Mouse (Mus musculus): ENCODE data around the gene Cdc14b. TPM values are rescaled to one million over a fixed set of nuclear protein-coding genes. Genes with fewer than 3 reads are reported as not detected.

Gene Cdc14b
- polyA plus RNA-seq (2021; fragmentation: Nextera tagmentation) = 1.0 and 1.7 TPM in 2 replicates
- long read RNA-seq, experiment 1, partial matches to known transcripts = 0 of 3 reads
- long read RNA-seq, experiment 1, other reads (novel, unspliced or antisense) = 2 of 3 reads
- long read RNA-seq, experiment 2, partial matches to known transcripts = 2 of 15 reads
- long read RNA-seq, experiment 2, other reads (novel, unspliced or antisense) = 12 of 15 reads

DNA sequence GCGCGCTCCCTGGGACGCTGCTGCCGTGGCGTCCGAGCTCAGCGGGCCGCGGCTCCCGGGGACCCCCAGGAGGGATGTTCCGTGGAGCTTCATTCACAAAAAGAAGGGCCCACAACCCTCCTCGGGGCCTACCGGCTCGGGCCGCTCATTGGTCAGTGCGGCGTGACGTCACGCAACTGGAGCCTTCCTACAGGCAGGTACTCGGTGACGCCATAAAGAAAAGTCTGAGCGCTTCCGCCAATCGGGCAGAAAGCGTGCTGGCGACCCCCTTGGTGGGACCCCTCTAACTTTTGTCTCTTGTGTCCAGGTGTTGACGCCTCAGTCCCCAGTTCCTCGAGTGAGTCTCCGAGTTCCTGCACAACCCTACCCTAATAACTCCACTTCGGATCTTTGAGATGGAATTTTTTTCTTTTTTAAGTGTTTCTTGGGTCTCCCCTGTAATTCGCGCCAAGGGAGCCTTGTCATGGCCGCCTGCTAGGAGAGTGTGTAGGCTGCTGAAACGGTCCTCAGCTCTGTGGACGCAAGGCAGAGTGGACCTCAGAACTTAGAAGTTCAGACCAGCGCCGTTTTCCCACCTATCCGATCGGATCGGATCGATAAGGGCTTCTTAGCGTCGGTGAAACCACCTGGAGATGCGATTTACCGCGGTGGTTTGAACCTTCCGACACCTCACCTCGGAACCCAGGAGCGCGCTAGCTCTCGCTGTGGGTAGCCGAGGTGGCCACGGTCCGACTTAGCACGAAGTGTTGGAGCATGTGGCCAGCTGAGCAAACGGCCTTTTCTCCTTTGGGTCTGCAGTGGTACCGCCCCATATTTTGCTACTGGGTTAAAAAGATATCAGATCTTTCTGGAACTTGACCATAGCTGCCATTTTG is at the start of gene Cdc14b:
Cdc14b (minus strand) TSS at position 412 of the 875 bp plus-strand sequence.

DNA sequence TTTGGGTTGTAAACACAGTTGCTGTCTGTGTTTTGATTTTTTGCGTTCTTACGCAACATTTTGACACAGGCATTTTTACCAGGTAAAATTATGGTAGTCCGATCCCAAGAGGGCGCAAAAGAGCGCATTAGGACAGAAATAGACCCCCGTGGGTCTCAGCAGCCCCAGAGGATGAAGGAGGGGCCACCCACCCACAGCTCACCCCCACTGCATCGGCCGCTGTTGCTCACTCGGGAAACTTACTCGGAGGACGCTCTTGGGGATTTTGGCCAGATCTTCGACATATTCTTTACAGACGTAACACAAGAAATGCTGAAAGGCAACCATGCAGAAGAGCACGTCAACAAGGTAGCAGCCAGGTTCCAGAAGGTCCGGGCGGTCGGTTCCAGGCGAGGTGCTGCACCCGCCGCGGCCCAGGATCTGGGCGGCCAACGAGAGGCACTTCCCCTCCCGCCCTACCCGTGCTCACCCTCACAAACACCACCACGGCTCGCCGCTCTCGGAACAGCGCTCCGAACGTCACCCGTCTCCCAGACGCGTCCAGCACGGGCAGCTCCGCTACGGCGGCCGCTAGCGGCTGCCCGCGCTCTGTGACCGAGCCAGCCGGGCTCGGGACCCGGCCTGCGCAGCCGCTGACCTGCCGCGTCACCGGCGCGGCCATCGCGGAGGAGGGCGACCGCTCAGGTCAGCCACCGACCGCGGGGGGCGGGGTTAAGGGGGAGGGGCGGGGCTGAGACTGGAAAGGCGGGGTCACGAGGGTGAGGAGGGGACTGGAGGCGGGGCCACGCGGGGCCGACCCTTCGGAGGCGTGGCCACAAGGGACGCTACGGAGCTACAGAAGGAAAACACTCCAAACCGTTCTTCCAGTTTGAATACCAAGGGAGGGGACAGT is 37.2 kb upstream of the Cdc14b start, which contains the start of gene Aaed1:
Aaed1 (minus strand) TSS at position 687 of the 892 bp plus-strand sequence.

DNA sequence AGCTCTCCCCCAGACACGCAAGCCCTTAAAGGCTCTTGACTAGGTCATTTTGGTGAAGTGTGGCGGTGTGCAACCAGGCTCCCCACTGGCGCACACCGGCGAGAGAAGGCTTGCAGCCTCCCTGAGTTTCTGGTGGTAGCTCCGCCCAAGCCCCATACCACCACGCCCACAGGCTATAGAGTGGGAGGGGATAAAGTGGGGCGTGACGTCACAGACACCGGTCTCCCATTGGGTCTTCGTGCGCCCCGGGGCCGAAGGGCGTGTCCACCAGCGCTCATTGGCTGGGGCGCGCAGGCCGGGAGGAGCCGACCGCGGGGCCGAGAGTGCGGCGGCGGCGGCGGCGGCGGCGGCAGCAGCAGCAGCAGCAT is 113.6 kb downstream of the Cdc14b start, which contains the start of gene Habp4:
Habp4 (plus strand) TSS at position 277 of the 368 bp plus-strand sequence.

DNA sequence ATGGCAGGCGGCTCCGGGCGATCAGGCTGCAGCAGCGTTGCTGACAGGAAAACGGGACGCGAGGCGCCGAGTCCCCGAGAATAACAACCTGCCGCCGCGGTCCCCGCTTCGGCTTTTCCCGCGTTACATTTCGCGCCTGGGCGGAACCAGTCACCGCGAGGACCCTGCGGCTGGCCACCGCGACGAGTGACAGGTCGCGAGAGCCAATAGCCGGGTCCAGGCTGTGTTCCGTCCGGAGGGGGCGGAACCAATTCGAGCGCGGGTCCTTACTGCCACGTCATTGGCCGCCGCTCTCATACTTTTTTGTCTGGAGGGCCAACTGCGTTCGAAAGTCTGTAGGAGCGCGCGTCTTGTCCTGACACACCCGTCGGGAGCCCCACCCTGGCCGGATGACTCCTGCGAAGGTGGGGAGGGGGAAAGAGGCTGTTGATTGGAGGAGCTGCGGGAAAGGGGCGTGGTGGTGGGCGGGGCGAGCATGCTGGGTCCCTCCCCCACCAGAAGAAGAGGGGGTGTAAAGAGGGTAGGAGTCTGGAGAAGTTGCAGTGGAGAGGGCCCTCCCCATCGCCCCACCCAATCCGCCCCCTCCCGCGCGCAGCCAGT is 121.9 kb downstream of the Cdc14b start, which contains the start of gene Zfp367:
Zfp367 (minus strand) TSS at position 120 of the 600 bp plus-strand sequence.

Other genes starting within 250 kb of the Cdc14b start
- not detected in 2 replicates for gene Hsd17b3, start 186.1 kb downstream of the Cdc14b start, polyA plus RNA-seq (2021; fragmentation: Nextera tagmentation)
- 0.89 and 1.2 TPM in 2 replicates for gene Slc35d2, start 145.9 kb downstream of the Cdc14b start, polyA plus RNA-seq (2021; fragmentation: Nextera tagmentation)
- 10.8 and 12.5 TPM in 2 replicates for gene Zfp367, start 122.1 kb downstream of the Cdc14b start, polyA plus RNA-seq (2021; fragmentation: Nextera tagmentation)
- 83.6 and 108 TPM in 2 replicates for gene Habp4, start 113.5 kb downstream of the Cdc14b start, polyA plus RNA-seq (2021; fragmentation: Nextera tagmentation)
- gene Aaed1, start 37.4 kb upstream of the Cdc14b start, polyA plus RNA-seq (2021; fragmentation: Nextera tagmentation) = 24.9 and 36.2 TPM in 2 replicates
- gene Ctsl, start 95.6 kb upstream of the Cdc14b start, polyA plus RNA-seq (2021; fragmentation: Nextera tagmentation) = 119 and 128 TPM in 2 replicates
- gene Cdk20, start 157.0 kb upstream of the Cdc14b start, polyA plus RNA-seq (2021; fragmentation: Nextera tagmentation) = 6.3 and 8.5 TPM in 2 replicates
- gene Fam240b, start 222.5 kb upstream of the Cdc14b start, polyA plus RNA-seq (2021; fragmentation: Nextera tagmentation) = not detected in 2 replicates